Mouse (Mus musculus) forebrain, embryonic 11.5 days (tissue): ENCODE data around the gene Sirt6. TPM values are rescaled to one million over a fixed set of nuclear protein-coding genes. Genes with fewer than 3 reads are reported as not detected.

Experiments
- ATAC-seq: fragments of 200-750 bp; cut with Nextera tagmentation; replicated peaks from 2 replicates; pipeline ENCODE4 v1.8.0; 2017; ENCODE audit warnings: moderate TSS enrichment; ENCODE audit not compliant: low FRiP score
- DNase-seq: peaks from one replicate; pipeline ENCODE4 v3.0.0-alpha.2; 2017; ENCODE audit warnings: low spot score
- H3K27ac ChIP-seq: fragments of 300-500 bp; sonication (generic); 2 replicates; pipeline ENCODE4 v1.5.1; 2014; ENCODE audit warnings: low read depth, low read length
- H3K27me3 ChIP-seq: fragments of 300-500 bp; sonication (generic); 2 replicates; pipeline ENCODE4 v1.6.1; 2014; ENCODE audit warnings: mild to moderate bottlenecking, low read length, mixed read lengths; ENCODE audit not compliant: control insufficient read depth, insufficient read depth
- H3K36me3 ChIP-seq: fragments of 300-500 bp; sonication (generic); 2 replicates; pipeline ENCODE4 v1.6.1; 2014; ENCODE audit warnings: mild to moderate bottlenecking, low read length, moderate library complexity, mixed read lengths; ENCODE audit not compliant: control insufficient read depth, insufficient read depth
- H3K4me1 ChIP-seq: fragments of 300-500 bp; sonication (generic); replicated peaks from 2 replicates; pipeline ENCODE4 v1.6.1; 2014; ENCODE audit warnings: low read length, mixed read lengths; ENCODE audit not compliant: control insufficient read depth, insufficient read depth
- H3K4me2 ChIP-seq: fragments of 300-500 bp; sonication (generic); 2 replicates; pipeline ENCODE4 v1.6.1; 2014; ENCODE audit warnings: low read depth, mild to moderate bottlenecking, low read length, moderate library complexity, mixed read lengths; ENCODE audit not compliant: severe bottlenecking
- H3K4me3 ChIP-seq: fragments of 300-500 bp; sonication (generic); 2 replicates; pipeline ENCODE4 v1.5.1; 2014; ENCODE audit warnings: low read depth, low read length
- H3K9ac ChIP-seq: fragments of 300-500 bp; sonication (generic); 2 replicates; pipeline ENCODE4 v1.6.1; 2014; ENCODE audit warnings: low read length
- H3K9me3 ChIP-seq: fragments of 300-500 bp; sonication (generic); 2 replicates; pipeline ENCODE4 v1.6.1; 2016; ENCODE audit warnings: low read length, mixed read lengths; ENCODE audit not compliant: control insufficient read depth
- WGBS: fragments of 180-500 bp; shearing (Covaris S2); extraction: QIAGEN DNeasy Blood & Tissue Kit; methylation state at CpG from one replicate; pipeline ENCODE4 v1.1.7; 2014; 5-methylcytosine and 5-hydroxymethylcytosine counted together
- polyA plus RNA-seq: library from polyadenylated mRNA; unstranded; fragments of >200 nt; fragmentation: Nextera tagmentation; extraction: Ambion mirVana; gene quantifications from 2 replicates; pipeline ENCODE4 v1.2.1, GENCODE M21; 2014

The Sirt6 gene
- polyA plus RNA-seq, 1 experiment from 2014 or later: 45.0 TPM

DNA sequence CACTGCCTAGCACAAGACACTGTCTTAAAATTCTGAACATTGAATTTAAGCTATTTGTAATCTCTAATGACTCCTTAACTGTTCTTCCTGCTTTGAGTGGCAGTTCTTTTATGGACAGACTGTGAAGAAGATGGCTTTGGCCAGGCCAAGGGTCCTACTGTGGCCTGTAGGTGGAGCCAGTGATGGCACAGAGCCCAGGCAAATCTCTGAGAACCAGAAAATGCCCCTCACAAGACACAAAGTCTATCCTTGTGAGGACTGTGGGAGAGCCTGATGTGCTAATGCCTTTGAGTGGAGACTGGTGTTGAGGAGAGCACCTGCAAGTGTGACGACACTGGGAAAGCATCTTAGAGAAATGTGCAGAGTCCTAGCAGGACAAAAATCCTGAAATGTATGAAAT is 19.3 kb downstream of the Sirt6 start:
- WGBS: 85% methylated on average over 1 of the region's 1 CpGs

DNA sequence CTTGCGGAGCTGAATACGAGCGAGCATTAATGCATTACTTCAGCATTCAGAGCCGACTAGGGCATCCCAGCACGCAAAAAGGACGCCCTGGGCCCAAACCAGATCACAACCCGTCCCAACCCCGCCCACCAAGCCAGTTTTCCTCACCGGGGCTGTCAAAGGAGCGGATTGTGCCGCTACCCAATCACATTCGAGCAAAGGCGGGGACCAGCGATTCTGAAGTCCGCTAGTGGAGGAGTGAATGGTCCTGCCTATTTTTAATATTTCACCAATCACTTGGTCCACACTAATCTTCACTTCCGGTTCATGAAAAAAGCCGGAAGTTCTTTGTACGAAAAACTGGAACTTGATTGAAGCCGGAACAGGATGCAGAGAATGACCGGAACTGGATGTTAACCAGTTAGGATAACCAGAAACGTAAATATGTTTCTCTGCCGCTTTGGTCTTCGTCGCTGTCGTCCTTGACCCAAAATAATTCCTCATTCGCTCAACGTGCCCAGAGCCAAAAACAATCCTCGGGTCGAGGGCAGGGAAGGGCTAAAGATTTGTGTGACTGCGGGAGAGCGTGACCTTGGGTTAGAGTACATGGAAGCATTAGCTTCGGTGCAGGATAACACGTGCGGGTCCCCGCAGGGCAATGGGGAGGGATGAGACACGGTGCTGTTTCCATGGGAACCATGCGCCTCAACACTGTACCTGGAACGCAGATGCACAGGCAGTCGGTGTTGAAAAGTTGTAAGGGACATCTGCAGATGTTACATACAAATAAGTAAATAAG is 21.4 kb downstream of the Sirt6 start, which contains the start of gene BC025920:
BC025920 (plus strand) TSS at position 297 of the 778 bp plus-strand sequence.
- no peaks in the 10 kb centered on the region for H3K36me3 ChIP-seq
- WGBS: under 1% methylated on average over 39 of the region's 39 CpGs
- H3K27me3 ChIP-seq: peaks cover 12% of the 10 kb centered on the region
- H3K9ac ChIP-seq: peak within 1 kb of the TSS; percentile 51
- peak; percentile 95 for DNase-seq
- H3K9me3 ChIP-seq: no peaks in the 10 kb centered on the region
- peak within 1 kb of the TSS; percentile 70 for H3K27ac ChIP-seq
- peak within 1 kb of the TSS; percentile 57 for H3K4me2 ChIP-seq
- H3K4me1 ChIP-seq: 0 out of 2 replicates have a peak, but pooled peaks cover 3% of the 10 kb centered on the region
- H3K4me3 ChIP-seq: peak within 1 kb of the TSS; percentile 38
- peak; percentile 87 for ATAC-seq

More for the DNA sequence above, 19.3 kb downstream of the Sirt6 start:
- H3K4me2 ChIP-seq: no peak overlapping the region
- no peaks in the 10 kb centered on the region for H3K9me3 ChIP-seq
- no peaks in the 10 kb centered on the region for H3K27me3 ChIP-seq
- H3K36me3 ChIP-seq: no peaks in the 10 kb centered on the region
- H3K9ac ChIP-seq: no peak overlapping the region
- no peak for ATAC-seq
- no peak for DNase-seq
- H3K4me3 ChIP-seq: no peak overlapping the region
- no peak overlapping the region for H3K27ac ChIP-seq
- H3K4me1 ChIP-seq: 0 out of 2 replicates have a peak, but pooled peaks cover 3% of the 10 kb centered on the region

GRCm38 (mm10) chr10:81605666-81605973 is 22.0 kb downstream of the Sirt6 start:
- peak overlapping the region; percentile 57 for H3K4me2 ChIP-seq
- peak overlapping the region; percentile 70 for H3K27ac ChIP-seq
- peak; percentile 13 for ATAC-seq
- DNase-seq: no peak
- peaks cover 5% of the 10 kb centered on the region for H3K4me1 ChIP-seq
- H3K9ac ChIP-seq: peak overlapping the region; percentile 51
- H3K27me3 ChIP-seq: peaks cover 14% of the 10 kb centered on the region
- H3K4me3 ChIP-seq: peak overlapping the region; percentile 38
- H3K36me3 ChIP-seq: no peaks in the 10 kb centered on the region
- H3K9me3 ChIP-seq: no peaks in the 10 kb centered on the region
- 6% methylated on average over 14 of the region's 14 CpGs for WGBS

- peaks cover 15% of the 10 kb centered on the region for H3K27me3 ChIP-seq
- H3K9ac ChIP-seq: peak overlapping the region; percentile 51
- ATAC-seq (peak; percentile 19; the same call in 1 of the 2 replicates), DNase-seq (peak; percentile 92)
- H3K9me3 ChIP-seq: no peaks in the 10 kb centered on the region
- H3K27ac ChIP-seq: peak overlapping the region; percentile 70
- H3K4me2 ChIP-seq: peak overlapping the region; percentile 57
- 21% methylated on average over 29 of the region's 29 CpGs for WGBS
- no peaks in the 10 kb centered on the region for H3K36me3 ChIP-seq
- peaks cover 8% of the 10 kb centered on the region for H3K4me1 ChIP-seq
- H3K4me3 ChIP-seq: peak overlapping the region; percentile 38
Observed at GRCm38 (mm10) chr10:81604968-81605665, 22.5 kb downstream of the Sirt6 start.

GRCm38 (mm10) chr10:81604019-81604967 is 23.3 kb downstream of the Sirt6 start:
- Histone ChIP-seq H3K9ac (peak overlapping the region; percentile 20; the same call in 1 of the 2 replicates), H3K4me2 (no peak overlapping the region), H3K4me3 (no peak overlapping the region)

DNA sequence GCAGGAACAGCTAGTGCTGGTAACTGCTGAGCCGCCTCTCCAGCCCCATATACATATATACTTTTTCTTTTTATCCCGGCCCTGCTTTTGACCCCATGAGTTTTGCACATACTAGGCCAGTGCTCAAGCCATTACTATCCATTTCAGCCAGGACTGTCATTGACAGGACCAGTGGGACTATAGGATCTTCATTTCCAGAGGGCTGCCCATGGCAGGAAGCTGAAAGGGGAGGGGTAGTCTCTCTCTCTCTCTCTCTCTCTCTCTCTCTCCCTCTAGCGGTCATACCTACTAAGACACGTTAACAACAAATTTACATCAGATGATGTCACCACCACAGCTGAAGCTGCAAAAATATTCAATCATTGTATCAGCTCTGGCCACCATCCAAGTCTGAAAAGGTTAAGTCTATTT is 24.9 kb downstream of the Sirt6 start:
- Histone ChIP-seq H3K4me3 (no peak overlapping the region), H3K4me1 (peaks cover 8% of the 10 kb centered on the region)

More at GRCm38 (mm10) chr10:81604019-81604967, 23.3 kb downstream of the Sirt6 start:
- Histone ChIP-seq H3K27ac (no peak overlapping the region), H3K36me3 (no peaks in the 10 kb centered on the region), H3K4me1 (peaks cover 8% of the 10 kb centered on the region), H3K27me3 (peaks cover 20% of the 10 kb centered on the region), H3K9me3 (no peaks in the 10 kb centered on the region)
- 83% methylated on average over 12 of the region's 12 CpGs for WGBS
- ATAC-seq (no peak), DNase-seq (no peak)

GRCm38 (mm10) chr10:81601396-81601905 is 26.1 kb downstream of the Sirt6 start:
- Histone ChIP-seq H3K27me3 (peaks cover 45% of the 10 kb centered on the region), H3K4me3 (no peak overlapping the region), H3K9ac (no peak overlapping the region), H3K4me1 (peaks cover 18% of the 10 kb centered on the region), H3K9me3 (no peaks in the 10 kb centered on the region), H3K27ac (no peak overlapping the region), H3K36me3 (no peaks in the 10 kb centered on the region), H3K4me2 (no peak overlapping the region)
- 15% methylated on average over 7 of the region's 7 CpGs for WGBS
- DNase-seq (no peak), ATAC-seq (no peak)

More for the DNA sequence above, 24.9 kb downstream of the Sirt6 start:
- WGBS: 26% methylated on average over 4 of the region's 4 CpGs
- Histone ChIP-seq H3K9me3 (no peaks in the 10 kb centered on the region), H3K9ac (no peak overlapping the region), H3K36me3 (no peaks in the 10 kb centered on the region), H3K4me2 (no peak overlapping the region), H3K27ac (no peak overlapping the region), H3K27me3 (peaks cover 33% of the 10 kb centered on the region)
- no peak for ATAC-seq
- no peak for DNase-seq
